Mouse (Mus musculus) midbrain, embryonic 12.5 days (tissue): ENCODE measurements at regions not wholly inside any gene's neighbourhood (a gene's known extent, or its start where the extent isn't known, plus 50 kb on each side); places are given as distances from the start of the nearest gene placed in this dataset.

ENCODE experiments used
- ATAC-seq: fragments of 200-750 bp; cut with Nextera tagmentation; 2 replicates; pipeline ENCODE4 v1.8.0; 2017; ENCODE audit warnings: low read depth, moderate TSS enrichment, moderate library complexity; ENCODE audit not compliant: low FRiP score
- H3K27ac ChIP-seq: fragments of 300-500 bp; sonication (generic); replicated peaks from 2 replicates; pipeline ENCODE4 v1.5.1; 2016; ENCODE audit warnings: mild to moderate bottlenecking
- H3K27me3 ChIP-seq: fragments of 300-500 bp; sonication (generic); 2 replicates; pipeline ENCODE4 v1.6.1; 2016; ENCODE audit warnings: mild to moderate bottlenecking
- H3K36me3 ChIP-seq: fragments of 300-500 bp; sonication (generic); 2 replicates; pipeline ENCODE4 v1.6.1; 2016
- H3K4me1 ChIP-seq: fragments of 300-500 bp; sonication (generic); 2 replicates; pipeline ENCODE4 v1.6.1; 2016
- H3K4me2 ChIP-seq: fragments of 300-500 bp; sonication (generic); replicated peaks from 2 replicates; pipeline ENCODE4 v1.6.1; 2016; ENCODE audit warnings: mild to moderate bottlenecking, moderate library complexity
- H3K4me3 ChIP-seq: fragments of 300-500 bp; sonication (generic); 2 replicates; pipeline ENCODE4 v1.5.1; 2016; ENCODE audit warnings: mild to moderate bottlenecking
- H3K9ac ChIP-seq: fragments of 300-500 bp; sonication (generic); replicated peaks from 2 replicates; pipeline ENCODE4 v1.6.1; 2016; ENCODE audit warnings: mild to moderate bottlenecking, moderate library complexity
- H3K9me3 ChIP-seq: fragments of 300-500 bp; sonication (generic); 2 replicates; pipeline ENCODE4 v1.6.1; 2016; ENCODE audit warnings: mild to moderate bottlenecking
- WGBS: fragments of 180-500 bp; shearing (Covaris S2); methylation state at CpG from one replicate; pipeline ENCODE4 v1.1.7; 2016; 5-methylcytosine and 5-hydroxymethylcytosine counted together

GRCm38 (mm10) chr3:120472687-120473644, 688.7 kb upstream of the Ptbp2 start:
- peaks cover 16% of the 10 kb centered on the region for H3K4me1 ChIP-seq
- peak; percentile 51 for ATAC-seq
- H3K9ac ChIP-seq, result no peak overlapping the region
- no peaks in the 10 kb centered on the region for H3K36me3 ChIP-seq
- no peaks in the 10 kb centered on the region for H3K9me3 ChIP-seq
- H3K27ac ChIP-seq, result peak overlapping the region; percentile 78
- 0 out of 2 replicates have a peak overlapping the region, but pooled peaks have one; percentile 5 for H3K4me2 ChIP-seq
- H3K4me3 ChIP-seq, result no peak overlapping the region
- 45% methylated on average over 13 of the region's 13 CpGs for WGBS
- no peaks in the 10 kb centered on the region for H3K27me3 ChIP-seq

- WGBS, result 28% methylated on average over 2 of the region's 2 CpGs
- H3K4me3 ChIP-seq, result no peak overlapping the region
- no peaks in the 10 kb centered on the region for H3K9me3 ChIP-seq
- peaks cover 16% of the 10 kb centered on the region for H3K4me1 ChIP-seq
- H3K9ac ChIP-seq, result no peak overlapping the region
- peak overlapping the region; percentile 78 for H3K27ac ChIP-seq
- no peaks in the 10 kb centered on the region for H3K36me3 ChIP-seq
- peak; percentile 80 for ATAC-seq
- H3K27me3 ChIP-seq, result no peaks in the 10 kb centered on the region
- no peak overlapping the region for H3K4me2 ChIP-seq
Measured at GRCm38 (mm10) chr3:120471878-120472444, 687.7 kb upstream of the Ptbp2 start.

GRCm38 (mm10) chr3:120468887-120469286, 684.6 kb upstream of the Ptbp2 start:
- 73% methylated on average over 2 of the region's 2 CpGs for WGBS
- no peak for ATAC-seq
- no peak overlapping the region for H3K4me2 ChIP-seq

DNA sequence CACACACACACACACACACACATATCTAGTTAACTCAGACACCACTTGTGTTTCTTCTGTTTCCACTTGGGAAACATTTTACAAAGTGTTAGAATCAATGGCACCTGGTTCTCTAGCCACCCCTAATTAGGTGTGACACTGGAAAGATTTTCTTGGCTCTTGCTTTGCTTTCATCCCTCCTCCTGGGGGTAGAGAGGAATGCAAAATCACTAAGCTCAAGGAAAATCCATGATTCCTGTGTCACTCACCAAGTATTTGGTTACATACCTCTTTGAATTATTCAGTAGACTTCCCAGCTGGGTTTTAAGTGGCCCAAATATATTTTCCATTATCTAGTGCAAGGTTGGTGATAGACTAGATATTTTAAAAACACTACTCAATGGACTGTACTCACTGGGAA, 676.5 kb upstream of the Ptbp2 start:
- H3K9me3 ChIP-seq, result no peaks in the 10 kb centered on the region
- ATAC-seq, result 0 out of 2 replicates have a peak, but pooled peaks have one; percentile 30
- H3K9ac ChIP-seq, result no peak overlapping the region
- no peaks in the 10 kb centered on the region for H3K27me3 ChIP-seq
- H3K4me2 ChIP-seq, result no peak overlapping the region
- H3K27ac ChIP-seq, result no peak overlapping the region
- no peaks in the 10 kb centered on the region for H3K4me1 ChIP-seq
- H3K4me3 ChIP-seq, result no peak overlapping the region
- no peaks in the 10 kb centered on the region for H3K36me3 ChIP-seq

More at GRCm38 (mm10) chr3:120468887-120469286, 684.6 kb upstream of the Ptbp2 start:
- Histone ChIP-seq H3K27me3 (no peaks in the 10 kb centered on the region), H3K9ac (no peak overlapping the region), H3K36me3 (no peaks in the 10 kb centered on the region), H3K4me1 (peaks cover 16% of the 10 kb centered on the region), H3K4me3 (no peak overlapping the region), H3K9me3 (no peaks in the 10 kb centered on the region), H3K27ac (no peak overlapping the region)

DNA sequence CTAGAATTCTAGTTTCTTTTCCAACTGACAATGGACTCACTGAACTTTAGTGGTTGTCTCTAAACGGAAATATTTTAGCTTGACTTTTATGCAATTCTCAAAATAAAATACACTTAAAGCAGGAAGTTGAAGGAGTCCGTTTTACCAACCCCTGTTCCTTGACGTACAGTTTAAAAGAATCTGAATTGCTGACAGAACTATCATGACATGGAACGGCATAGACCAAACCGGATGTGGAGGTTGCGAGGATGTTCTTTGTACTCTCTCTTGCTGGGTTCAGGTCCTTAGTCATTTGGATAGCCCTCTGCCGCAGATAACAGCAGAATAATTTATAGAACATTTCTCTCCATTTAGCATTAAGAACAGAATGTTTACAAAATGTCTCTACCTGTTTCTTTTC, 673.6 kb upstream of the Ptbp2 start:
- H3K4me1 ChIP-seq, result no peaks in the 10 kb centered on the region
- 92% methylated on average over 7 of the region's 7 CpGs for WGBS
- ATAC-seq, result no peak
- no peaks in the 10 kb centered on the region for H3K36me3 ChIP-seq
- H3K9ac ChIP-seq, result no peak overlapping the region
- no peak overlapping the region for H3K4me2 ChIP-seq
- no peak overlapping the region for H3K27ac ChIP-seq
- H3K27me3 ChIP-seq, result no peaks in the 10 kb centered on the region
- H3K4me3 ChIP-seq, result no peak overlapping the region
- H3K9me3 ChIP-seq, result no peaks in the 10 kb centered on the region

DNA sequence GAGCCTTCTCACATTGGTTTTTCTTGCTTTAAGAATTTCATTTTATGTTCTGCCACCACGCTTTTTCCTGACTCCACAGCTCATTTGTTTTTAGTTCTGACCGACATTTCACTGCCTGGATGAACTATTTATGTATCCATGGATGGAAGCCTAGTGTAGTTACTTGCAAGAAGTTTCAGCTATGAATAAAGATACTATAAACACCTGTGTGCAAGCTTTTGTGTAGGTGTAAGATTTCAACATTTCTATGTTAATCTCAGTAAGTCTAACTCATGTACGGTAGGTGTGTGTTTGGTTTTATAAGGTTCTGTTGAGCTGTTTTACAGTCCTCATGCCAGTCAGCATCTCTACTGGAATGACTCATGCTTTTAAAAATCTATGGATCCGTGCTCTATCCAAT, 656.9 kb upstream of the Ptbp2 start:
- Histone ChIP-seq H3K4me2 (no peak overlapping the region), H3K27ac (no peak overlapping the region), H3K27me3 (no peaks in the 10 kb centered on the region), H3K9me3 (no peaks in the 10 kb centered on the region), H3K4me1 (no peaks in the 10 kb centered on the region), H3K4me3 (no peak overlapping the region), H3K36me3 (no peaks in the 10 kb centered on the region), H3K9ac (no peak overlapping the region)
- no peak for ATAC-seq
- 92% methylated on average over 4 of the region's 4 CpGs for WGBS

- Histone ChIP-seq H3K4me3 (no peak overlapping the region), H3K9me3 (no peaks in the 10 kb centered on the region), H3K9ac (no peak overlapping the region), H3K4me1 (no peaks in the 10 kb centered on the region), H3K4me2 (no peak overlapping the region), H3K36me3 (no peaks in the 10 kb centered on the region), H3K27ac (no peak overlapping the region), H3K27me3 (no peaks in the 10 kb centered on the region)
- 93% methylated on average over 2 of the region's 2 CpGs for WGBS
- ATAC-seq, result no peak
Measured at GRCm38 (mm10) chr3:120430285-120430684, 646.0 kb upstream of the Ptbp2 start.

DNA sequence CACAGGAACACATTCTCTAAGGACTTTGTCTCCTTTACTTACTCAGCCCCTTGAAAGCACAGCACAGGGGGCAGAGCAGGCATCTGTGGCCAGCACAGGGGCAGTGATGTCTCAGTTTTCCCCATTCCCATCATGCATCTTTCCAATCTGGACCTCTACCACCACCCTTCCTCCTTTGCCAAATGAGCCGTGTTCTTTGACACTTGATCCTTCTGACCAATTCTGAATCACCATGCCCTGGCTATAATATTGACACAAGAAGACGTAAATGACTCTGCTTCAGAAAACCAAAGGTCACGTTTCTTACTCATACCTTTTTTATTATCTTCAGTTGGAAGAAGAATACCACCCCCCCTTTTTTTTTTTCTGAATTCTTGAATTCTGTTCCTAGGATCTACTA, 632.4 kb upstream of the Ptbp2 start:
- no peaks in the 10 kb centered on the region for H3K4me1 ChIP-seq

GRCm38 (mm10) chr3:120375688-120376289, 591.5 kb upstream of the Ptbp2 start:
- Histone ChIP-seq H3K36me3 (no peaks in the 10 kb centered on the region), H3K27ac (no peak overlapping the region), H3K27me3 (no peaks in the 10 kb centered on the region), H3K4me1 (no peaks in the 10 kb centered on the region), H3K9me3 (no peaks in the 10 kb centered on the region), H3K4me2 (no peak overlapping the region), H3K4me3 (no peak overlapping the region), H3K9ac (no peak overlapping the region)
- ATAC-seq, result no peak
- WGBS, result 46% methylated on average over 6 of the region's 6 CpGs

More for the DNA sequence above, 632.4 kb upstream of the Ptbp2 start:
- H3K4me3 ChIP-seq, result no peak overlapping the region
- no peak for ATAC-seq
- WGBS, result 75% methylated on average over 3 of the region's 3 CpGs
- H3K9me3 ChIP-seq, result no peaks in the 10 kb centered on the region
- H3K4me2 ChIP-seq, result no peak overlapping the region
- no peak overlapping the region for H3K9ac ChIP-seq
- no peaks in the 10 kb centered on the region for H3K36me3 ChIP-seq
- no peak overlapping the region for H3K27ac ChIP-seq
- H3K27me3 ChIP-seq, result no peaks in the 10 kb centered on the region

- Histone ChIP-seq H3K9ac (no peak overlapping the region), H3K4me1 (0 out of 2 replicates have a peak, but pooled peaks cover 2% of the 10 kb centered on the region), H3K9me3 (no peaks in the 10 kb centered on the region), H3K27me3 (no peaks in the 10 kb centered on the region), H3K36me3 (no peaks in the 10 kb centered on the region), H3K4me3 (no peak overlapping the region), H3K27ac (no peak overlapping the region), H3K4me2 (no peak overlapping the region)
- 60% methylated on average over 4 of the region's 4 CpGs for WGBS
- peak; percentile 28; the same call in 1 of the 2 replicates for ATAC-seq
Measured at GRCm38 (mm10) chr3:120342747-120343377, 558.6 kb upstream of the Ptbp2 start.

DNA sequence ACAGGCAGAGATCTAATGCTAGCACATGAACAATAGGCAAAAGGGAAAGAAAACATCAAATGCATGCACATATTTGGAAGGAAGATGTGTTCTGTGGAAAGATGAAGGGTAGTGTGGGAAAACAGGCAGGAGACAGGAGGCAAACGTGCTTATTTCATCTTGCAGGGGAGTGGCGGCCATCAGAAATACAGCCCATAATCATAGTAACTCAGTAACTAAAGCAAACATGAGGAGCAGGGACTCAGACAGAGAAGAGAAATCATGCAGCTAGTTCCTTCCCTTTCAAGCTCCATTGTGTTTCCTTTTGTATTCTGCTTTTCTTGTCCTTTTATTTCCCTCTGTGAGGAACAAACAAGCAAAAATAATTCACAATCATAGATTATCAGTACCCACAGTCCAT, 557.6 kb upstream of the Ptbp2 start:
- H3K9me3 ChIP-seq, result no peaks in the 10 kb centered on the region
- no peak for ATAC-seq
- H3K36me3 ChIP-seq, result no peaks in the 10 kb centered on the region
- H3K4me3 ChIP-seq, result no peak overlapping the region
- 0 out of 2 replicates have a peak, but pooled peaks cover 2% of the 10 kb centered on the region for H3K4me1 ChIP-seq
- H3K27me3 ChIP-seq, result no peaks in the 10 kb centered on the region
- peak overlapping the region; percentile 63 for H3K27ac ChIP-seq
- WGBS, result 63% methylated on average over 2 of the region's 2 CpGs
- H3K9ac ChIP-seq, result no peak overlapping the region
- no peak overlapping the region for H3K4me2 ChIP-seq
